Mouse (Mus musculus): Measurements from ENCODE around the gene Clvs2. TPM values are rescaled to one million over a fixed set of nuclear protein-coding genes. Genes with fewer than 3 reads are reported as not detected.

Clvs2 gene
- total and polyA plus RNA-seq, 3 experiments, result not detected

DNA sequence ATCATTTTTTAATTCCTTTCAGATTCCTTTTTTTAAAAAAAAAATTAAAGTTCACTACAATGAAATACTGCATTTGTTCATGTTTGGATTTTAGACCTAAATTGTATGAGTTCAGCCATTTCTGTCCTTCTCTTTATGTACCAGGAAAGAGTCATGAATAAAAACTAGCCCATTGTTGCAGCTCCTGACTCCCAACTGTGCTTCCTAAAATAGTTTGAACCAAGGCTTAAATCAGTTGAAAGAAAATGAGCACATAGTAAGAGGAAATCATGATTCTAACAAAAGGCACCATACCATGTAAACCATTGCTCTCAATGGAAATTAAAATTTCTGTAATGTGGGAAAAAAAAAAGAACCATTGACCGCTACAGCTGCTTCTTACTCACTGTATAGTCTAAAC lies 11.4 kb downstream of the Clvs2 start:
- H3K9ac ChIP-seq (ENCODE audit: insufficient read depth, low read depth), result no peak overlapping the region
- H3K4me1 ChIP-seq (ENCODE audit: control insufficient read depth in 1 of 2, insufficient read depth in 2 of 2), result no peaks in the 10 kb centered on the region
- no peaks in the 10 kb centered on the region for H3K9me3 ChIP-seq (replicated peaks; ENCODE audit: low read length)
- TF ChIP-seq POLR2AphosphoS2 (IDR thresholded peaks at IDR 0.05; ENCODE audit: low read depth, low read length), result no peak
- TF ChIP-seq SIN3A (IDR thresholded peaks at IDR 0.05; ENCODE audit: low read length), result no peak
- no peak for TF ChIP-seq BHLHE40 (IDR thresholded peaks at IDR 0.05; ENCODE audit: low read depth, low read length)
- no peak for TF ChIP-seq CHD2 (IDR thresholded peaks at IDR 0.05; ENCODE audit: low read length)
- no peak for TF ChIP-seq SMC3 (IDR thresholded peaks at IDR 0.05; ENCODE audit: low read depth, low read length)
- TF ChIP-seq KAT2A (IDR thresholded peaks at IDR 0.05; ENCODE audit: insufficient replicate concordance, low read length), result no peak
- no peak overlapping the region for H3K4me3 ChIP-seq (replicated peaks in 1 of 3; ENCODE audit: low read depth in 2 of 3, low read length in 2 of 3, poor library complexity in 1 of 3)
- no peaks in the 10 kb centered on the region for H3K79me2 ChIP-seq (replicated peaks; ENCODE audit: control insufficient read depth, extremely low read depth, insufficient read depth, poor library complexity, severe bottlenecking)
- H3K4me2 ChIP-seq (ENCODE audit: insufficient read depth, low read depth, poor library complexity, severe bottlenecking), result no peak overlapping the region
- no peak overlapping the region for H3K27ac ChIP-seq (ENCODE audit: insufficient read depth, low read depth)
- DNase-seq (ENCODE audit: extremely low read depth), result no peak
- no peaks in the 10 kb centered on the region for H3K27me3 ChIP-seq (replicated peaks)
- dilution Hi-C loops (cut with MboI; ENCODE audit: extremely low pct_ligation_motif_present, extremely low pct_unique_long_range_greater_than_20kb, low sequenced_read_pairs) (no loop called here), in situ Hi-C loops (cut with MboI; ENCODE audit: low pct_ligation_motif_present, low pct_unique_long_range_greater_than_20kb, low sequenced_read_pairs) (no loop called here)
- H3K36me3 ChIP-seq (replicated peaks in 1 of 2; ENCODE audit: control insufficient read depth in 1 of 2, insufficient read depth in 1 of 2, low read length in 1 of 2), result no peaks in the 10 kb centered on the region

DNA sequence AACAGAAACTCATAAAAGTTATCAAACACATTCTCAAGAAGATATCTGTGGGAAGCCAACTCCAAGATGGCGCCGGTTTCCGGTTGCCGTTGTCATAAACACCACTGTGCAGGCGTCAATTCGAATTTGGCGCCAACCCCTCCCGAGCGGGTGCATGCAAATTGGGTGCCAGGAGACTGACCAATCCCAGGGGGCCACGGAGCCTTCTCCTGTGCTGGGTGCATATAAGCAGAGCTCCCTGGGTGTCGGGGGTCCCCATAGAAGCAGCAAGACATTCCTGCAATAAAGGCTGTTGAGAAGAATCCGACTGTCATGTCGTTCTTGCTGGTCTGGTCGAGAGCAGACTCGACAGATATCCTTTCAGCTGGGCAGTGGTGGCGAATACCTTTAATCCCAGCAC lies 31.8 kb downstream of the Clvs2 start:
- dilution Hi-C loops (cut with MboI; ENCODE audit: extremely low pct_ligation_motif_present, extremely low pct_unique_long_range_greater_than_20kb, low sequenced_read_pairs) (no loop called here), in situ Hi-C loops (cut with MboI; ENCODE audit: low pct_ligation_motif_present, low pct_unique_long_range_greater_than_20kb, low sequenced_read_pairs) (no loop called here)
- Histone ChIP-seq H3K9ac (ENCODE audit: insufficient read depth, low read depth) (no peak overlapping the region), H3K4me3 (replicated peaks in 1 of 3; ENCODE audit: low read depth in 2 of 3, low read length in 2 of 3, poor library complexity in 1 of 3) (no peak overlapping the region), H3K9me3 (replicated peaks; ENCODE audit: low read length) (no peaks in the 10 kb centered on the region), H3K4me1 (ENCODE audit: control insufficient read depth in 1 of 2, insufficient read depth in 2 of 2) (no peaks in the 10 kb centered on the region), H3K27me3 (replicated peaks) (no peaks in the 10 kb centered on the region), H3K79me2 (replicated peaks; ENCODE audit: control insufficient read depth, extremely low read depth, insufficient read depth, poor library complexity, severe bottlenecking) (no peaks in the 10 kb centered on the region), H3K27ac (ENCODE audit: insufficient read depth, low read depth) (no peak overlapping the region), H3K4me2 (ENCODE audit: insufficient read depth, low read depth, poor library complexity, severe bottlenecking) (no peak overlapping the region), H3K36me3 (replicated peaks in 1 of 2; ENCODE audit: control insufficient read depth in 1 of 2, insufficient read depth in 1 of 2, low read length in 1 of 2) (no peaks in the 10 kb centered on the region)
- DNase-seq (ENCODE audit: extremely low read depth), result no peak
- no peak for TF ChIP-seq MAX (IDR thresholded peaks at IDR 0.05; ENCODE audit: low read length)
- TF ChIP-seq MEF2A (IDR thresholded peaks at IDR 0.05; ENCODE audit: borderline replicate concordance, low read depth, low read length), result no peak
- no peak for TF ChIP-seq NRF1 (IDR thresholded peaks at IDR 0.05; ENCODE audit: low read depth, low read length)
- TF ChIP-seq RCOR1 (conservative IDR thresholded peaks at IDR 0.05; ENCODE audit: low read depth, low read length), result no peak

DNA sequence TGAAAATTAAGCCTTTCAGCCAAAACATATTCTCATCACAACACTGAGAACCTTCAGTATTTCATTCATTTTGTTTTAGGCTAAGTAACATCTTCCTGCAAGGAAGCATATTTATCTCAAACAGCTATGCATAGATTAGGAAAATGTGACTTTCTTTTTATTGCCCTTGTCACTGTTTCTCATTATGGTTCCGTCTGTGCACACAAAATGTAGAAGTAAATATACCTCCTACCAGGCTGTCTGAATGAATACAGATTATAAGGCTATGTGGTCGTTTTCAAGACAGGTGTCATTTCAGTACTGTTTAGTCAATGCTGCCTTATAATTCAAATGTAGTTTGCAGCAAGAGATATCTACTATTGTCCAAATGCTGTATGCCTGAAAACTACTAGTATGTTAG lies 35.8 kb downstream of the Clvs2 start:
- Histone ChIP-seq H3K27ac (ENCODE audit: insufficient read depth, low read depth) (no peak overlapping the region), H3K4me2 (ENCODE audit: insufficient read depth, low read depth, poor library complexity, severe bottlenecking) (no peak overlapping the region), H3K9ac (ENCODE audit: insufficient read depth, low read depth) (no peak overlapping the region), H3K9me3 (replicated peaks; ENCODE audit: low read length) (no peaks in the 10 kb centered on the region), H3K4me3 (replicated peaks in 1 of 3; ENCODE audit: low read depth in 2 of 3, low read length in 2 of 3, poor library complexity in 1 of 3) (no peak overlapping the region), H3K36me3 (replicated peaks in 1 of 2; ENCODE audit: control insufficient read depth in 1 of 2, insufficient read depth in 1 of 2, low read length in 1 of 2) (no peaks in the 10 kb centered on the region), H3K27me3 (replicated peaks) (no peaks in the 10 kb centered on the region), H3K79me2 (replicated peaks; ENCODE audit: control insufficient read depth, extremely low read depth, insufficient read depth, poor library complexity, severe bottlenecking) (no peaks in the 10 kb centered on the region), H3K4me1 (ENCODE audit: control insufficient read depth in 1 of 2, insufficient read depth in 2 of 2) (no peaks in the 10 kb centered on the region)
- dilution Hi-C loops (cut with MboI; ENCODE audit: extremely low pct_ligation_motif_present, extremely low pct_unique_long_range_greater_than_20kb, low sequenced_read_pairs), result no loop called here
- DNase-seq (ENCODE audit: extremely low read depth), result no peak
- TF ChIP-seq MEF2A (IDR thresholded peaks at IDR 0.05; ENCODE audit: borderline replicate concordance, low read depth, low read length) (no peak), JUN (IDR thresholded peaks at IDR 0.05; ENCODE audit: insufficient read depth, low read depth, low read length) (no peak), TBP (conservative IDR thresholded peaks at IDR 0.05; ENCODE audit: low read depth, low read length) (no peak), ZC3H11A (IDR thresholded peaks at IDR 0.05; ENCODE audit: low read depth, low read length) (no peak), MAFK (IDR thresholded peaks at IDR 0.05; ENCODE audit: insufficient replicate concordance, low read length) (no peak), KAT2A (IDR thresholded peaks at IDR 0.05; ENCODE audit: insufficient replicate concordance, low read length) (no peak), CHD2 (IDR thresholded peaks at IDR 0.05; ENCODE audit: low read length) (no peak), USF1 (IDR thresholded peaks at IDR 0.05; ENCODE audit: low read depth, low read length) (no peak), ELF1 (IDR thresholded peaks at IDR 0.05; ENCODE audit: low read depth, low read length) (no peak), PAX5 (IDR thresholded peaks at IDR 0.05; ENCODE audit: low read length) (no peak), EP300 (IDR thresholded peaks at IDR 0.05; ENCODE audit: low read length) (no peak), NRF1 (IDR thresholded peaks at IDR 0.05; ENCODE audit: low read depth, low read length) (no peak), CTCF (conservative IDR thresholded peaks at IDR 0.05 in 1 of 2, IDR thresholded peaks at IDR 0.05 in 1 of 2; ENCODE audit: low read depth in 2 of 2, low read length in 2 of 2) (no peak), POLR2AphosphoS2 (IDR thresholded peaks at IDR 0.05; ENCODE audit: low read depth, low read length) (no peak), GABPA (IDR thresholded peaks at IDR 0.05; ENCODE audit: insufficient replicate concordance, low read depth, low read length) (no peak), HCFC1 (IDR thresholded peaks at IDR 0.05; ENCODE audit: low read depth, low read length) (no peak), ZNF384 (IDR thresholded peaks at IDR 0.05; ENCODE audit: low read depth, low read length) (no peak)
- in situ Hi-C loops (cut with MboI; ENCODE audit: low pct_ligation_motif_present, low pct_unique_long_range_greater_than_20kb, low sequenced_read_pairs), result no loop called here
